Mouse (Mus musculus) hindlimb bud, embryonic 11.5 days (tissue): ENCODE data around the gene Lix1.
A peak's percentile ranks its signal among the peaks of the same experiment; 100 is the strongest.

Source experiments
- DNase-seq: peaks from one replicate; pipeline ENCODE4 v3.0.0-alpha.2; 2012; ENCODE audit warnings: low read depth, low spot score; ENCODE audit errors: extremely low spot score

Gene Lix1

DNA sequence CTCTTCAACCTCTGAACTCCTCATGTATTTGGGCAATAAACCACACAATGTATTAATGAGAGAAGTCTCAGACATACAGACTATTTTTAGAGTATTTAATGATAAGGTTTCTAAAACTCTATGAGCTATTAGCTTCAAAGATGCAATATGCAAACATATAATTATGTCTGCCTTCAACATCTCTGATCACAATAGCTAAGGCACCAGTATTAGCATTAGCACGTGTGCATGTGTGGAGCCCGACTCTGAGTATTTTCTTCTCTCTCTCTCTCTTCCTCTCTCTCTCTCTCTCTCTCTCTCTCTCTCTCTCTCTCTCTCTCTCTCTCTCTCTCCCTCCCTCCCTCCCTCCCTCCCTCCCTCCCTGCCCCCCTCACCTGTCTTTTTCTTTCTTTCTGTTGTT, 9.0 kb downstream of the Lix1 start:
- DNase-seq: no peak

DNA sequence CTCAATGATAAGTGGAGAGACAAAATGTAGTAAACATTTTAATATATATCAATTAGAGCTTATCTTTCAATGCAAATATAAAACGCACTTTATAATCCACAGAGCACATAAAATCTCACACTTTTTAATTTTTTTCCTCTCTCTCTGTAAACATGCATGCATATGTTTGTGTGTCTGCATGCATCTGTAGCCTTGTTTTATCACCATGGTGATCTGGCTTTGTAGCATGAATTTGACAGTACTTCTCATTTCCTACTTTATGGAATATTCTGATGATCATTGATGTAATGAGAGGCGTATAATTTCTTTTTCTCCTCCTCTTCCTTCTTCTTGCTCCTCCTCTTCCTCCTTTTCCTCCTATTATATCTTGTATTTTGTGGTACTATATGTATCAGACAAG, 9.7 kb downstream of the Lix1 start:
- no peak for DNase-seq

DNA sequence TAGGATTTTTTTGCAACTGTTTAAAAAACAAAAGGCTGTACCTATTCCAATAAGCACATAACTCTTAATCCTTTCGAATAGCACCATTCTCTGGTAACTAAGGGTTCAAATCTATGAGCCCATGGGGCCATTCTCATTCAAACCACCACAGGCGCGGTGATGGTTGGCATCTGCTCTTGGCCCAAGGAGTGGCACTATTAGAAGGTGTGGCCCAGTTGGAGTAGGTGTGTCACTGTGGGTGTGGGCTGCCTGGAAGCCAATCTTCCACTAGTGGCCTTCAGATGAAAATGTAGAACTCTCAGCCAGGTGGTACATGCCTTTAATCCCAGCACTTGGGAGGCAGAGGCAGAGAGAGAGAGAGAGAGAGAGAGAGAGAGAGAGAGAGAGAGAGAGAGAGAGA, 11.7 kb downstream of the Lix1 start:
- DNase-seq: no peak

DNA sequence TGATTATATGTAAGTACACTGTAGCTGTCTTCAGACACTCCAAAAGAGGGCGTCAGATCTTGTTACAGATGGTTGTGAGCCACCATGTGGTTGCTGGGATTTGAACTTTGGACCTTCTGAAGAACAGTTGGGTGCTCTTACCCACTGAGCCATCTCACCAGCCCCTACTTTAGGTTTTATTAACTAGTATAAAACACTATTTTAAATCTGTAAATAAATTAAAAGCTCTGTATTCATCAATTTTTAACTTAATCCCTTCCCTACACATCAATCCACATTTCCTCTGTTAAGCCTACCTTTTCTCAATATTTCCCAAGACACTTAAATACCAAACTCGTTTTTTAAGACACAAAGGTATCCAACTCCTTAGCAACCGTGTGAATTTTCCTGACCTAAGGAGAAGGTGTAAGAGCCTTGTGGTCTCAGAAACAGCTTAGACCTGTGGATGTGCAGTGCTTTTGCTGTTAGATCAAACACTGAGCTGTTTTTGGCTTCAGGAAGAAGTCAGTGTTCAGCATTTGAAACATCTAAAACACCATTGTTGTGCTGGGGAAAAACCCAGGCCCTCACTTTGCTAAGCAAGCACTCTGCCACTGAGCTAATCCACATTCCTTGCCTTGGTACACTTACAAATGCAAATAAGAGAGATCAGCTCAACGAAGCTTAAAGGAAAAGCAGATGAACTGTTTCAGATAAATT, 22.3 kb downstream of the Lix1 start:
- DNase-seq: no peak

GRCm38 (mm10) chr17:17425308-17425813, 22.9 kb downstream of the Lix1 start:
- DNase-seq: no peak

GRCm38 (mm10) chr17:17425906-17426305, 23.4 kb downstream of the Lix1 start:
- no peak for DNase-seq

DNA sequence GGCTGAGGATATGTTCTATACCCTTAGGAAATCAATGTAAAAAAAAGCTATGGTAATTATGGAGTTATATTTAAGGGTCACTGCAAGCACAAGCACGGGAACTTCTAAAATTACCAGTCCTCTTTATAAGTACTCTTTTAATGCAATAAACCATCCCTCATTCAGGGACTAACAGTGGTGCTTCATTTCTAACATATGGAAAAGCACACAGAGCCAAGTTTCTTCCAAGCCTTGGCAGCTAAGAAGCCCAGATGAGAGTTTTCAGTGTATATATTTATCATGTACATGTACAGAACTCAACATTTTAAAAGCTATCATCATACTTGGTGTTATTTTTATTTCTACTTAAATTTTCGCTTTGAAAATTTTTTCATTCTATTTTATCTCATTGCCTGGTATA, 26.4 kb downstream of the Lix1 start:
- no peak for DNase-seq

- no peak for DNase-seq
Measured at GRCm38 (mm10) chr17:17433679-17434078, 31.2 kb downstream of the Lix1 start.

- DNase-seq: peak; percentile 92
Measured at GRCm38 (mm10) chr17:17438576-17439191, 36.2 kb downstream of the Lix1 start.

DNA sequence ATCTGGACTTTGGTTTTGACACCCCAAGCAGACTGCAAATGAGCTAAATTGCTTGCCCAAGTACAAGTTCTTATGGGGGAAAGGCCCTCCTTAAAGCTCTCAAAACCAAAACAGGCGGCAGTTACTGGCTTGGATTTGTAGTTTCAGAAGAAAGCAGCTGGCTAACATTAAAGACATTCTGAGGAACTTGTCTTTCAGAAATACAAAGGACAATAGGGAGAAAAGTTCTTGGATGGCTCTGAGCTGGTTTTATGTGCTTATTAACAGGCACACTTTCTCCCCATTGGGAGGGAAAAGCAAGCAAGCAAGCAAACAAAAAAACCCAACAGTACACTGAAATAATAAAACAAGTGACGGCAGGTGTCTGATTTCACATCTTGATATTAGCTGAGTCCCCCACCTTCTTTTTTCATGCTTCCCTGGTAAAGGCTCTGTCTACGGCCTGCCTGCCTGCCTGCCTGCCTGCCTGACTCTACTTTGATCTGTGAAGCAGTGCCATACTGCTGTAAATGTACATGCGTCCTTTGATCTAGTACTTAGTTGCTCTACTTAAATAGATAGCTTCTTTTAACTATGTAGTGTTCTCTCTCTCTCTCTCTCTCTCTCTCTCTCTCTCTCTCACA, 39.5 kb downstream of the Lix1 start:
- DNase-seq: no peak

DNA sequence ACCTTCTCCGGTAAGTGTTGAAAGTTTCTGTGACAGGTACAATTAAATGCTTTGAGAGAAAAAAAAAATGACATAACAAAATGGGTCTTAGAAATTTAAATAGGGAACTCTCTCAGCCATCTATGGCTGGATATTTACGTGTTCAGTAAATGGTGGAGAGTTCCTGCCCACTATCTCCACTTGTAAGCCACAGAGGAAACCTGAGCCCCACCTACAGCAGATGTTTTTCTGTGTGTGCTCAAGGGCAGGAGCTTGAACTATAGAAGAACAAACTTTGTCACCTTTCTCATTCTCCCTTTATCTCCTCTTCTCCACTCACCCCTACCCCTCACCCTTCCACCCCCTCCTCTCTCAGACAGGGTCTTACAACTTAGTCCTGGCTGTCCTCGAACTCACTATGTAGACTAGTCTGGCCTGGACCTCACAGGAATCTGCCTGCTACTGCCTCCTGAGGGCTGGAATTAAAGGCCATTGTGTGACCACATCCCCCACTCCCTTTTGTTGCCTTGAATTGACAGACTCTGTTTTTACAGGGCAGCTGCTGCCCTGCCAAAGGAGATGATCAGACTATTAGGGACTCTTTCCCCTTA, 41.9 kb downstream of the Lix1 start:
- DNase-seq: no peak

- DNase-seq: no peak
Measured at GRCm38 (mm10) chr17:17446683-17447082, 44.2 kb downstream of the Lix1 start.

GRCm38 (mm10) chr17:17447821-17448220, 45.3 kb downstream of the Lix1 start:
- DNase-seq: no peak

DNA sequence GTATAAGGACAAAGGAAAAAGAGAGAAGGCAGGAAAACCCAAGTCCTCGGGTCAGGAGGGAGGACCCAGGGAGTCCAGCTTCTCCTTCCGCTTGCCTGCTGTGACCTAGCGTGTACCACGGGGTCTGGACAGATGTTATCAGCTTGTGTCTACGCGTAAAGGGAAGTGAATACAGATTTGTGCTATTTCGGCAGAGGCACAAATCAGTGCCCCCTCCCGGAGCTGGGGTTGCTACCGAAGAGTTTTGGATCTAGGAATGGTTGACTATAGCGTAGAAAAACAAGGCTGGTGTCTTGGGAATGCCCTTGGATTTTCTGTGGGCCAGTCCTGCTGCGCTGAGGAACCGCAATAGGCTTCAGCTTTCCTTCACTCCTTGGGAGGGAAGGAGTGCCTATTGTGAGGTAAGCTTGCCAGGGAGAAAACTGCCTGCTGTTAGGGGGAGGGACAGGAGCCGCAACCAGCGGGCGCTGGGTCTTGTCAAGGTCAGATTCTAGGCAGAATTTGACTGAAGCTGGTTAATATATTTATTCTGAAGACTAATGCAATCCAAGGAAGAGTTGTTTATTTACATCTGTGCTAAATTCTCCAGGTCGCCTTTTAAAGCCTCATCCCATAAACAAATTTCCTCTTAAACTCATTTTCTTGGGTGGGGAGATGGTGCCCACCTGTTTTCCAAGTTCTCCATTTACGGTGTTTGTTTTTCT, 46.4 kb downstream of the Lix1 start:
- no peak for DNase-seq

GRCm38 (mm10) chr17:17449441-17449770, 46.9 kb downstream of the Lix1 start:
- no peak for DNase-seq

DNA sequence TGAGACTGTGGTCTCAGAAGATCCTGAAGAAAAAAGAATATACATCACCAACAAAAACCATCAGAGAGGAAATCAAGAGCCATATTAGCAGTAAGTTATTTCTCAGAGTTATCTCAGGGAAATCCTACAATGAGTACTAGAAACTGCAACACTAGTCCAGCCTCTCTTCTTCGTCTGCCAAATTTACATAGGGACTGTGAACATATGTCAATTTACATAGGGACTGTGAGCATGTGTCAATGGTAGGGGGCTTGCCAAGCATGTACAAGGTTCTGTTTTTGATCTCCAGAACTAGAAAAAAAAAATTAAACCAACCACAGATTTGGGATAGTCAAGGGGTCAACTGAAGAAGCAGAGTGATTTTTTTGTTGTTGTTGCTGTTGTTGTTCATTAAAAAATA, 48.6 kb downstream of the Lix1 start:
- DNase-seq: no peak

DNA sequence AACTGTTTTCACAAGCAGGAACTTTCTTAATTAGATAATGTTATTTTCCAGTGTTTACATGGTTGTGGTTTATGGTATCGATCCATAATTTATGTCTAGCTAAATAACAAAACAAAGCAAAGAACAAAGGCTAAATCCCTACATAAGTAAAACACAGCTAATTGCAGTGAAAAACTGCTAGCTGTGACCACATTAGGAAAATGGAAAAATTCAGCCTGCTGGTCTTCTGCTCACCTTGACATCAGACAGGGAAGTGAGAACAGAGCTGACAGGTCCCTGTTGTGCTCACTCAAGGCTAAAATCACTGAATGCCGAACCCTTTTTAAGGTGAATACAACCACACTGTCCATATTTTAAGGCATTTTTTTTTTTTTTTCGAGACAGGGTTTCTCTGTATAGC, 50.1 kb downstream of the Lix1 start:
- no peak for DNase-seq

GRCm38 (mm10) chr17:17454573-17454972, 52.1 kb downstream of the Lix1 start:
- no peak for DNase-seq

GRCm38 (mm10) chr17:17485789-17486188, 83.3 kb downstream of the Lix1 start:
- no peak for DNase-seq

DNA sequence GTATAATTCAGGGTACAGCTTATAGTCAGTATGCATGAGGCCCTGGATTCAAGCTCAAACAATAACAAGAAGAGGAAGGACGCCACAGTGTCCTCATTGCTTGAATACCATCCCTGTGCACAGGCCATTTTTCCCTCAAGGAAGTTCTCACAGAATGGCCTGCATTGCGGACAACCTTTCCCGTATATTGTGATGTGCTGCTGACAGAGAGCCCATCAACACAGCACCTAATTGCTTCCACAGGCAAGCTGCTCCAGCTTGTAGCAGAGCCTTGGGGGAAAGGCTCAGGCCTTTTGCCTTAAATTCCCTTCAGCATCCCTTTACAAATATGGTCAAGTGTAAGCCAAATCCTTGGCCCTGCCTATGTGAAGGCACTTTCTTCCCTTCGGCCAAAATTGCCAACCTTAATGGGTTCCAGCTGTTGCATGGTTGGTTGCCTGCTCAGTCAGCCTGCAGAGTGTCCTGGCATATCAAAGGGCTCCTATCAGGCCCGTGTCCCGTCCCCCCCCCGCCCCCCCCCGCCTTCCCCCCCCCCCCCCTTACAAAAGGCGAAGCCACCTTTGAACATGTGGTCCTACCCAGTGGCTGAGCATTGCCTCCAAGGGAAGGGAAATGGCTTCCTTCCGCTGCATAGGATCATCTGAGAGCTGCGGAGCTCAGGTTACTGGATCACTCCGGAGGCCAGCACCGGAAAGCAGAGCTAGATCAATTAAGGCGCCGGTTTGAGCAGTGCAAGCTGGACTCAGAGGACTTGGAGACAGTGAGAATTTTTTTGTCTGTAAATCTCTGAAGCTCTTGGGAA, 88.5 kb downstream of the Lix1 start:
- DNase-seq: peak; percentile 94

DNA sequence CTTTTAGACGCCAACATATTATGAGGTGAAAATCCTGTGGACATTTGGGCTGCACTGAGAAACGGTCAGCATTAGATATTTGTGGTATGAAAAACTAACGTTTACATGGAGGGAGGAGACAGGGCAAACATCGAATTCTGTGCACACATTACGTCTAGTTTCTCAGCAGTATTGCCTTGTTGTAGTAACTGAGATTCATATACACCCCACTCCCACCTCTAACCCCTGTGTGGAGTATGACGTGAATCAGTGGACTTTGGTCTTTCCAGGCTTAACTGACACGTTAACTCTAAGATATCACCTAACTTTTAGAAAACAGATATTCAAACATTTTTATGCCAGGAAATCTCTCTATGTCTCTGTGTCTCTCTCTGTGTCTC, 89.1 kb downstream of the Lix1 start:
- DNase-seq: no peak
